Mouse (Mus musculus): ENCODE measurements around the gene Tnp2.

Gene Tnp2

GRCm38 (mm10) chr16:10768821-10769220 is 19.6 kb downstream of the Tnp2 start:
- no peak for DNase-seq (ENCODE audit: low spot score)

- DNase-seq (ENCODE audit: low spot score), result no peak
Observed at GRCm38 (mm10) chr16:10767158-10767557, 21.3 kb downstream of the Tnp2 start.

GRCm38 (mm10) chr16:10764323-10764722 is 24.1 kb downstream of the Tnp2 start:
- no peak for DNase-seq (ENCODE audit: low spot score)

- DNase-seq (ENCODE audit: low spot score), result no peak
Observed at GRCm38 (mm10) chr16:10763540-10764264, 24.8 kb downstream of the Tnp2 start.

- DNase-seq (ENCODE audit: low spot score), result no peak
Observed at GRCm38 (mm10) chr16:10762569-10763180, 25.8 kb downstream of the Tnp2 start.

- DNase-seq (ENCODE audit: low spot score), result no peak
Observed at GRCm38 (mm10) chr16:10761182-10761581, 27.3 kb downstream of the Tnp2 start.

- no peak for DNase-seq (ENCODE audit: low spot score)
Observed at GRCm38 (mm10) chr16:10756168-10756567, 32.3 kb downstream of the Tnp2 start.

GRCm38 (mm10) chr16:10754521-10755296 is 33.8 kb downstream of the Tnp2 start:
- DNase-seq (ENCODE audit: low spot score), result no peak

- DNase-seq (ENCODE audit: low spot score), result no peak
Observed at GRCm38 (mm10) chr16:10749824-10750223, 38.6 kb downstream of the Tnp2 start.

GRCm38 (mm10) chr16:10749226-10749625 is 39.2 kb downstream of the Tnp2 start:
- DNase-seq (ENCODE audit: low spot score), result no peak

- no peak for DNase-seq (ENCODE audit: low spot score)
Observed at GRCm38 (mm10) chr16:10741082-10741481, 47.4 kb downstream of the Tnp2 start.

GRCm38 (mm10) chr16:10739854-10740398 is 48.5 kb downstream of the Tnp2 start:
- no peak for DNase-seq (ENCODE audit: low spot score)

GRCm38 (mm10) chr16:10738866-10739265 is 49.6 kb downstream of the Tnp2 start:
- DNase-seq (ENCODE audit: low spot score), result no peak

All from urinary bladder, postnatal 10 days (tissue).